In the genomic region with DNA sequence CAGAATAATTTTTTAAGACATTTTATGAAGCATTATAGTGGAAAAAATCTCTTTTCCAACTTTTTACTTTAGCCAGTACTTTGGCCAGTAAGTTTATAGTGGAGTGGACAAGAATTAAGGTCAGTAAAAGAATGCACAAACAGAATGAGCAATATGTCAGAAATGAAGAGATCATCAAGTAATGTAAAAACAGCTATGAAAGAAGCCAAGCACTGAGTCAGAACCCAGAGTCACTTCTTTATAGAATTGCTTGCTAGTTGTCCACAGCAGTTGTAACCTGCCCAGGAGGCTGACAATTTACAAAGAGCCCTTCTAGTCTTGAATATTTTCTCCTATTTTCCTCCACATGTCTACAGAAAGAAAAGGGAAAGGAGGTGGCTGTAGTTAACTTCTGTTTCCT, we compare ENCODE assay signal across 34 mouse cellular contexts.
"Had no signal": no experiment of that assay in that cellular context is flagged by ENCODE, and none has a peak within 500 bp of the region (broad histone marks: within the 10 kb centered on the region; RNA-seq: fewer than 3 reads in every experiment).

No protein-coding gene starts in this region.

- H3K27ac ChIP-seq: heart, embryonic 13.5 days; heart, embryonic 15.5 days; hindbrain, embryonic 10.5 days; hindbrain, embryonic 12.5 days; hindbrain, embryonic 13.5 days; hindbrain, embryonic 15.5 days; hindbrain, postnatal 0 days; intestine, embryonic 15.5 days; kidney, embryonic 15.5 days; kidney, postnatal 0 days; layer of hippocampus, adult 2 months; left cerebral cortex, adult 2 months had no signal

- ATAC-seq: hindbrain, embryonic 16.5 days; hindbrain, postnatal 0 days; inflammation-experienced regulatory T-cells, adult 6 months; intestine, embryonic 15.5 days; intestine, embryonic 16.5 days; intestine, postnatal 0 days had no signal

- H3K4me3 ChIP-seq: heart, embryonic 12.5 days; heart, embryonic 13.5 days; heart, embryonic 15.5 days; hindbrain, embryonic 10.5 days; hindbrain, embryonic 12.5 days; hindbrain, embryonic 13.5 days; hindbrain, embryonic 15.5 days; intestine, embryonic 15.5 days; kidney, embryonic 15.5 days; layer of hippocampus, adult 2 months; left cerebral cortex, adult 2 months had no signal

- DNase-seq: heart, postnatal 10 days; heart, postnatal 14 days; heart, postnatal 36 days; heart, postnatal 4 days; kidney, adult 11 months; kidney, adult 18-20 months; kidney, adult 2 months; kidney, adult 8-10 months; kidney, adult 9 months; kidney, postnatal 10 days; kidney, postnatal 14 days; kidney, postnatal 25 days; kidney, postnatal 36 days; kidney, postnatal 4 days; layer of hippocampus, adult 9-11 months; layer of hippocampus, postnatal 36 days had no signal

- H3K9ac ChIP-seq: heart, embryonic 12.5 days; heart, embryonic 13.5 days; heart, embryonic 15.5 days; hindbrain, embryonic 12.5 days; hindbrain, embryonic 13.5 days; hindbrain, embryonic 15.5 days; intestine, embryonic 15.5 days; kidney, embryonic 15.5 days had no signal

- H3K4me1 ChIP-seq: heart, embryonic 12.5 days; heart, embryonic 13.5 days; heart, embryonic 15.5 days; hindbrain, embryonic 10.5 days; hindbrain, embryonic 12.5 days; hindbrain, embryonic 15.5 days; intestine, embryonic 15.5 days; kidney, embryonic 15.5 days had no signal

- H3K36me3 ChIP-seq: heart, embryonic 12.5 days; heart, embryonic 13.5 days; heart, embryonic 15.5 days; hindbrain, embryonic 10.5 days; hindbrain, embryonic 12.5 days; hindbrain, embryonic 13.5 days; hindbrain, embryonic 15.5 days; intestine, embryonic 15.5 days; kidney, embryonic 15.5 days had no signal

- H3K4me2 ChIP-seq: heart, embryonic 11.5 days; heart, embryonic 12.5 days; heart, embryonic 13.5 days; heart, embryonic 15.5 days; hindbrain, embryonic 12.5 days; hindbrain, embryonic 13.5 days; hindbrain, embryonic 15.5 days; intestine, embryonic 15.5 days; kidney, embryonic 15.5 days had no signal

- H3K9me3 ChIP-seq: heart, embryonic 12.5 days; heart, embryonic 15.5 days; hindbrain, embryonic 10.5 days; hindbrain, embryonic 12.5 days; hindbrain, embryonic 13.5 days; hindbrain, embryonic 15.5 days; intestine, embryonic 15.5 days; kidney, embryonic 15.5 days had no signal

- H3K27me3 ChIP-seq: heart, embryonic 12.5 days; heart, embryonic 13.5 days; heart, embryonic 15.5 days; hindbrain, embryonic 12.5 days; hindbrain, embryonic 13.5 days; hindbrain, embryonic 15.5 days; intestine, embryonic 15.5 days; kidney, embryonic 15.5 days had no signal
